In genomic region chr11:79200502-79200901, GRCm38 (mm10) we compare ENCODE assay signal across 9 mouse cellular contexts. TPM values are rescaled to one million over a fixed set of nuclear protein-coding genes. Genes with fewer than 3 reads are reported as not detected.
DNase-seq lines count a peak whose midpoint lies in the region; ATAC-seq and TF ChIP-seq lines count a peak whose summit lies in the region.
"Had no signal": no experiment of that assay in that cellular context is flagged by ENCODE, and none has a peak within 500 bp of the region (broad histone marks: within the 10 kb centered on the region; RNA-seq: fewer than 3 reads in every experiment).

No protein-coding gene starts in this region.

- H3K4me2 ChIP-seq in embryonic facial prominence, embryonic 12.5 days (replicated peaks) = no peak overlapping the region; the same call in 1 of the 2 replicates
- H3K4me2 ChIP-seq in intestine, postnatal 0 days (replicated peaks; ENCODE audit: low read depth) = no peak overlapping the region
- no peak overlapping the region for H3K4me2 ChIP-seq in liver, postnatal 0 days (ENCODE audit: low read depth, low read length)

- no peaks in the 10 kb centered on the region for H3K9me3 ChIP-seq in embryonic facial prominence, embryonic 12.5 days
- no peaks in the 10 kb centered on the region for H3K9me3 ChIP-seq in intestine, postnatal 0 days (ENCODE audit: control insufficient read depth)
- no peaks in the 10 kb centered on the region for H3K9me3 ChIP-seq in liver, postnatal 0 days (ENCODE audit: low read length)

- TF ChIP-seq CTCF in kidney, adult 2 months (conservative IDR thresholded peaks at IDR 0.05; ENCODE audit: insufficient read depth, insufficient read length, low read depth, low read length) = no peak
- TF ChIP-seq CTCF in intestine, postnatal 0 days (IDR thresholded peaks at IDR 0.05; ENCODE audit: low read depth) = no peak
- TF ChIP-seq CTCF in liver, postnatal 0 days (IDR thresholded peaks at IDR 0.05; ENCODE audit: low read depth) = no peak

- peak; percentile 9 to 11 for DNase-seq in cerebellum, adult 18-20 months
- DNase-seq in cerebellum, adult 8-10 months = no peak
- peak; percentile 28 to 31 for DNase-seq in kidney, postnatal 36 days
- DNase-seq in kidney, adult 2 months = no peak
- DNase-seq in liver, postnatal 0 days = no peak
- DNase-seq: lung, postnatal 36 days had no signal

- 25% methylated on average over 7 of the region's 7 CpGs for WGBS in kidney, adult 2 months
- 17% methylated on average over 7 of the region's 7 CpGs for WGBS in embryonic facial prominence, embryonic 12.5 days
- WGBS in intestine, postnatal 0 days = 30% methylated on average over 7 of the region's 7 CpGs
- 70% methylated on average over 7 of the region's 7 CpGs for WGBS in liver, postnatal 0 days (ENCODE audit: insufficient replicate concordance)

- H3K4me3 ChIP-seq in kidney, adult 2 months (ENCODE audit: insufficient read depth, low read depth, low read length) = no peak overlapping the region
- H3K4me3 ChIP-seq in embryonic facial prominence, embryonic 12.5 days = no peak overlapping the region
- no peak overlapping the region for H3K4me3 ChIP-seq in intestine, postnatal 0 days (ENCODE audit: low read depth, low read length)
- no peak overlapping the region for H3K4me3 ChIP-seq in liver, postnatal 0 days (ENCODE audit: low read depth, low read length)

- no peak for TF ChIP-seq EP300 in liver, postnatal 0 days (IDR thresholded peaks at IDR 0.05; ENCODE audit: low read depth)

- H3K9ac ChIP-seq in embryonic facial prominence, embryonic 12.5 days = no peak overlapping the region
- no peak overlapping the region for H3K9ac ChIP-seq in intestine, postnatal 0 days (ENCODE audit: low read depth, low read length)
- no peak overlapping the region for H3K9ac ChIP-seq in liver, postnatal 0 days (replicated peaks)

- TF ChIP-seq POLR2A in kidney, adult 2 months (IDR thresholded peaks at IDR 0.05; ENCODE audit: low read depth, low read length) = no peak

- H3K27ac ChIP-seq in kidney, adult 2 months (ENCODE audit: insufficient read depth, low read depth, low read length) = no peak overlapping the region
- peak overlapping the region; percentile 61; the same call in 1 of the 2 replicates for H3K27ac ChIP-seq in embryonic facial prominence, embryonic 12.5 days
- H3K27ac ChIP-seq in intestine, postnatal 0 days (ENCODE audit: low read depth, low read length) = peak overlapping the region; percentile 16; the same call in 1 of the 2 replicates
- H3K27ac ChIP-seq in liver, postnatal 0 days (ENCODE audit: low read depth) = no peak overlapping the region

- H3K27me3 ChIP-seq in kidney, adult 2 months (replicated peaks; ENCODE audit: control insufficient read depth, insufficient read depth, low read length) = no peaks in the 10 kb centered on the region
- H3K27me3 ChIP-seq in embryonic facial prominence, embryonic 12.5 days = no peaks in the 10 kb centered on the region
- H3K27me3 ChIP-seq in intestine, postnatal 0 days (replicated peaks; ENCODE audit: control insufficient read depth, insufficient read depth, low read length) = no peaks in the 10 kb centered on the region
- H3K27me3 ChIP-seq in liver, postnatal 0 days (ENCODE audit: insufficient read depth, low read length) = no peaks in the 10 kb centered on the region

- ATAC-seq in embryonic facial prominence, embryonic 12.5 days (ENCODE audit: insufficient number of reproducible peaks, insufficient read depth, low FRiP score, low TSS enrichment) = no peak
- ATAC-seq in intestine, postnatal 0 days = peak; percentile 23; the same call in 1 of the 2 replicates
- ATAC-seq in granulocyte monocyte progenitor cell, adult 5-6 weeks (replicated peaks; ENCODE audit: poor library complexity, severe bottlenecking) = no peak
- no peak for ATAC-seq in liver, postnatal 0 days

- H3K4me1 ChIP-seq in kidney, adult 2 months (ENCODE audit: control insufficient read depth, insufficient read depth, low read length) = no peaks in the 10 kb centered on the region
- H3K4me1 ChIP-seq in embryonic facial prominence, embryonic 12.5 days = peaks cover 30% of the 10 kb centered on the region
- no peaks in the 10 kb centered on the region for H3K4me1 ChIP-seq in intestine, postnatal 0 days (replicated peaks; ENCODE audit: control insufficient read depth, insufficient read depth, low read length)
- H3K4me1 ChIP-seq in liver, postnatal 0 days (ENCODE audit: insufficient read depth) = no peaks in the 10 kb centered on the region

- H3K36me3 ChIP-seq in kidney, adult 2 months (ENCODE audit: control insufficient read depth, insufficient read depth, low read length) = no peaks in the 10 kb centered on the region
- no peaks in the 10 kb centered on the region for H3K36me3 ChIP-seq in embryonic facial prominence, embryonic 12.5 days
- no peaks in the 10 kb centered on the region for H3K36me3 ChIP-seq in intestine, postnatal 0 days (ENCODE audit: control insufficient read depth, insufficient read depth)
- H3K36me3 ChIP-seq in liver, postnatal 0 days (replicated peaks; ENCODE audit: insufficient read depth, low read length) = no peaks in the 10 kb centered on the region

RNA-seq across cellular contexts. Expression of gene Wsb1, which starts 54.0 kb away (rescaled TPM):
- polyA plus RNA-seq in kidney, adult 2 months (2012; rRNA removed) = 59.3 and 72.3 TPM in 2 replicates
- polyA plus RNA-seq in embryonic facial prominence, embryonic 12.5 days (2016; fragmentation: Nextera tagmentation; extraction: Ambion mirVana) = 480 and 498 TPM in 2 replicates
- 64.7 and 70.5 TPM in 2 replicates for polyA plus RNA-seq in intestine, postnatal 0 days (2015; fragmentation: Nextera tagmentation; extraction: Ambion mirVana)
- total RNA-seq in granulocyte monocyte progenitor cell, adult 5-6 weeks (2014; fragmentation: Nextera tagmentation) = 123 and 152 TPM in 2 replicates
- 153 and 170 TPM in 2 replicates for total RNA-seq in granulocyte monocyte progenitor cell, adult 5-6 weeks (2017)
- polyA plus RNA-seq in liver, postnatal 0 days (2015; fragmentation: Nextera tagmentation; extraction: Ambion mirVana) = 23.3 and 26.3 TPM in 2 replicates

RNA-seq across cellular contexts. Expression of gene Ksr1, which starts 54.3 kb away (rescaled TPM):
- polyA plus RNA-seq in kidney, adult 2 months (2012; rRNA removed) = 7.8 and 9.8 TPM in 2 replicates
- polyA plus RNA-seq in embryonic facial prominence, embryonic 12.5 days (2016; fragmentation: Nextera tagmentation; extraction: Ambion mirVana) = 3.9 and 5.0 TPM in 2 replicates
- 4.7 and 6.8 TPM in 2 replicates for polyA plus RNA-seq in intestine, postnatal 0 days (2015; fragmentation: Nextera tagmentation; extraction: Ambion mirVana)
- total RNA-seq in granulocyte monocyte progenitor cell, adult 5-6 weeks (2014; fragmentation: Nextera tagmentation) = 8.1 and 19.2 TPM in 2 replicates
- total RNA-seq in granulocyte monocyte progenitor cell, adult 5-6 weeks (2017) = 5.4 and 8.2 TPM in 2 replicates
- 0.81 and 1.0 TPM in 2 replicates for polyA plus RNA-seq in liver, postnatal 0 days (2015; fragmentation: Nextera tagmentation; extraction: Ambion mirVana)

Comparison
In these comparisons a context has a peak if more than half of its experiments do, and no peak if none do; other contexts are left out.
1. DNase-seq: peak in cerebellum, adult 18-20 months (2 of 2) and kidney, postnatal 36 days (2 of 2); none in cerebellum, adult 8-10 months (single experiment), kidney, adult 2 months (single experiment) and liver, postnatal 0 days (single experiment).
2. H3K27ac ChIP-seq: peak in embryonic facial prominence, embryonic 12.5 days (single experiment) and intestine, postnatal 0 days (single experiment); none in kidney, adult 2 months (single experiment) and liver, postnatal 0 days (single experiment).